Mouse (Mus musculus) embryonic facial prominence, embryonic 13.5 days (tissue): ENCODE results near the gene Vmn1r219. TPM values are rescaled to one million over a fixed set of nuclear protein-coding genes. Genes with fewer than 3 reads are reported as not detected.

Experiments
- polyA plus RNA-seq: library from polyadenylated mRNA; unstranded; fragments of >200 nt; fragmentation: Nextera tagmentation; extraction: Ambion mirVana; gene quantifications from 2 replicates; pipeline ENCODE4 v1.2.1, GENCODE M21; 2015

Vmn1r219 gene
- polyA plus RNA-seq, 1 experiment from 2014 or later: not detected

Other genes starting within 250 kb of the Vmn1r219 start
- not detected in 2 replicates for gene Vmn1r213, start 151.7 kb upstream of the Vmn1r219 start, polyA plus RNA-seq
- gene Vmn1r214, start 128.9 kb upstream of the Vmn1r219 start, polyA plus RNA-seq: not detected in 2 replicates
- gene Vmn1r215, start 91.3 kb upstream of the Vmn1r219 start, polyA plus RNA-seq: not detected in 2 replicates
- not detected in 2 replicates for gene Vmn1r217, start 41.1 kb upstream of the Vmn1r219 start, polyA plus RNA-seq
- gene Vmn1r218, start 26.2 kb upstream of the Vmn1r219 start, polyA plus RNA-seq: not detected in 2 replicates
- gene Vmn1r220, start 28.7 kb downstream of the Vmn1r219 start, polyA plus RNA-seq: not detected in 2 replicates
- gene Vmn1r221, start 54.8 kb downstream of the Vmn1r219 start, polyA plus RNA-seq: not detected in 2 replicates
- not detected in 2 replicates for gene Vmn1r222, start 76.6 kb downstream of the Vmn1r219 start, polyA plus RNA-seq
- not detected in 2 replicates for gene Vmn1r223, start 87.8 kb downstream of the Vmn1r219 start, polyA plus RNA-seq
- gene Zfp322a, start 209.9 kb downstream of the Vmn1r219 start, polyA plus RNA-seq: 60.5 and 63.8 TPM in 2 replicates